Mouse (Mus musculus): ENCODE data around the gene Sv2a. TPM values are rescaled to one million over a fixed set of nuclear protein-coding genes. Genes with fewer than 3 reads are reported as not detected.
"Not testable (repeated sequence)": the region's sequence is repeated elsewhere in the genome, so short reads cannot be mapped to it uniquely, and the experiment has no call there.

Sv2a gene
- polyA plus RNA-seq, 1 experiment from 2014 or later: 2.7 TPM

- Histone ChIP-seq H3K4me3 (peak within 1 kb of the TSS; percentile 39), H3K27ac (peak within 1 kb of the TSS; percentile 83), H3K4me1 (peaks cover 20% of the 10 kb centered on the region), H3K9ac (peak within 1 kb of the TSS; percentile 26; the same call in 1 of the 2 replicates), H3K4me2 (peak within 1 kb of the TSS; percentile 43)
- not testable (repeated sequence) for H3K9me3 ChIP-seq, H3K27me3 ChIP-seq, H3K36me3 ChIP-seq
- peak; percentile 93 for ATAC-seq (ENCODE audit: insufficient number of reproducible peaks, low FRiP score, low TSS enrichment, low read depth)
- WGBS: 4% methylated on average over 11 of the region's 68 CpGs
These were observed 58.2 kb downstream of the Sv2a start, which contains the start of gene Hist2h3c2 for GRCm38 (mm10) chr3:96238954-96239793. TSS of gene Hist2h3c2 (minus strand) at chr3:96239127.

- WGBS: 4% methylated on average over 31 of the region's 85 CpGs
- Histone ChIP-seq H3K4me3 (peak within 1 kb of the TSS; percentile 35), H3K9ac (0 out of 2 replicates have a peak within 1 kb of the TSS, but pooled peaks have one; percentile 20), H3K27ac (peak within 1 kb of the TSS; percentile 88), H3K4me2 (peak within 1 kb of the TSS; percentile 45), H3K4me1 (peaks cover 23% of the 10 kb centered on the region)
- ATAC-seq (ENCODE audit: insufficient number of reproducible peaks, low FRiP score, low TSS enrichment, low read depth): peak; percentile 88
- not testable (repeated sequence) for H3K9me3 ChIP-seq, H3K36me3 ChIP-seq, H3K27me3 ChIP-seq
These were observed 59.2 kb downstream of the Sv2a start, which contains the start of gene Hist2h2aa2 for GRCm38 (mm10) chr3:96239949-96240798. TSS of gene Hist2h2aa2 (minus strand) at chr3:96240276.

GRCm38 (mm10) chr3:96240799-96241197 lies 59.8 kb downstream of the Sv2a start:
- ATAC-seq (ENCODE audit: insufficient number of reproducible peaks, low FRiP score, low TSS enrichment, low read depth): no peak

GRCm38 (mm10) chr3:96243921-96244572 lies 63.1 kb downstream of the Sv2a start:
- H3K27me3 ChIP-seq: no peaks in the 10 kb centered on the region
- 76% methylated on average over 7 of the region's 7 CpGs for WGBS
- no peaks in the 10 kb centered on the region for H3K36me3 ChIP-seq
- H3K27ac ChIP-seq: peak overlapping the region; percentile 98
- H3K4me2 ChIP-seq: peak overlapping the region; percentile 47
- peak overlapping the region; percentile 50 for H3K4me3 ChIP-seq
- H3K4me1 ChIP-seq: peaks cover 21% of the 10 kb centered on the region
- ATAC-seq (ENCODE audit: insufficient number of reproducible peaks, low FRiP score, low TSS enrichment, low read depth): no peak
- H3K9ac ChIP-seq: peak overlapping the region; percentile 74
- H3K9me3 ChIP-seq: no peaks in the 10 kb centered on the region

More at GRCm38 (mm10) chr3:96240799-96241197, 59.8 kb downstream of the Sv2a start:
- 73% methylated on average over 9 of the region's 9 CpGs for WGBS
- peaks cover 23% of the 10 kb centered on the region for H3K4me1 ChIP-seq
- peak overlapping the region; percentile 88 for H3K27ac ChIP-seq
- no peaks in the 10 kb centered on the region for H3K36me3 ChIP-seq
- H3K27me3 ChIP-seq: no peaks in the 10 kb centered on the region
- H3K4me3 ChIP-seq: peak overlapping the region; percentile 28; the same call in 1 of the 2 replicates
- H3K9ac ChIP-seq: 0 out of 2 replicates have a peak overlapping the region, but pooled peaks have one; percentile 20
- H3K9me3 ChIP-seq: no peaks in the 10 kb centered on the region
- H3K4me2 ChIP-seq: peak overlapping the region; percentile 45

Small RNAs within 50 kb of the gene (microRNA-seq; reads per million reads assigned to microRNA genes)
- gene Gm44492: not detected
- not detected for gene Gm47311

Other genes with a start within 250 kb of the Sv2a start
- 35.2 and 39.2 TPM in 2 replicates for gene Plekho1, start 185.2 kb upstream of the Sv2a start, polyA plus RNA-seq (2015; fragmentation: Nextera tagmentation; extraction: Ambion mirVana)
- 35.8 and 37.0 TPM in 2 replicates for gene Vps45, start 122.7 kb upstream of the Sv2a start, polyA plus RNA-seq (2015; fragmentation: Nextera tagmentation; extraction: Ambion mirVana)
- gene Otud7b, start 76.6 kb upstream of the Sv2a start, polyA plus RNA-seq (2015; fragmentation: Nextera tagmentation; extraction: Ambion mirVana): 21.0 and 24.7 TPM in 2 replicates
- gene Mtmr11, start 19.1 kb upstream of the Sv2a start, polyA plus RNA-seq (2015; fragmentation: Nextera tagmentation; extraction: Ambion mirVana): 33.5 and 33.6 TPM in 2 replicates
- 148 TPM in 2 replicates for gene Sf3b4, start 8.8 kb upstream of the Sv2a start, polyA plus RNA-seq (2015; fragmentation: Nextera tagmentation; extraction: Ambion mirVana)
- 45.2 and 46.0 TPM in 2 replicates for gene Bola1, start 38.6 kb downstream of the Sv2a start, polyA plus RNA-seq (2015; fragmentation: Nextera tagmentation; extraction: Ambion mirVana)
- gene Hist2h2ab, start 38.7 kb downstream of the Sv2a start, polyA plus RNA-seq (2015; fragmentation: Nextera tagmentation; extraction: Ambion mirVana): not detected in 2 replicates
- gene Hist2h2ac, start 39.7 kb downstream of the Sv2a start, polyA plus RNA-seq (2015; fragmentation: Nextera tagmentation; extraction: Ambion mirVana): 5.9 and 8.7 TPM in 2 replicates
- 5.3 and 5.4 TPM in 2 replicates for gene Hist2h2be, start 40.0 kb downstream of the Sv2a start, polyA plus RNA-seq (2015; fragmentation: Nextera tagmentation; extraction: Ambion mirVana)
- gene Hist2h3c2, start 58.0 kb downstream of the Sv2a start, polyA plus RNA-seq (2015; fragmentation: Nextera tagmentation; extraction: Ambion mirVana): 3.5 and 4.1 TPM in 2 replicates
- 27.0 and 35.1 TPM in 2 replicates for gene Hist2h2aa2, start 59.1 kb downstream of the Sv2a start, polyA plus RNA-seq (2015; fragmentation: Nextera tagmentation; extraction: Ambion mirVana)
- gene Hist2h2aa1, start 64.3 kb downstream of the Sv2a start, polyA plus RNA-seq (2015; fragmentation: Nextera tagmentation; extraction: Ambion mirVana): 21.8 and 24.8 TPM in 2 replicates
- gene Hist2h3c1, start 65.5 kb downstream of the Sv2a start, polyA plus RNA-seq (2015; fragmentation: Nextera tagmentation; extraction: Ambion mirVana): 0.13 and 0.60 TPM in 2 replicates
- gene Hist2h4, start 82.2 kb downstream of the Sv2a start, polyA plus RNA-seq (2015; fragmentation: Nextera tagmentation; extraction: Ambion mirVana): 3.9 and 11.4 TPM in 2 replicates
- gene Hist2h3b, start 87.5 kb downstream of the Sv2a start, polyA plus RNA-seq (2015; fragmentation: Nextera tagmentation; extraction: Ambion mirVana): 37.0 and 53.8 TPM in 2 replicates
- 5.2 and 10.7 TPM in 2 replicates for gene Hist2h2bb, start 88.6 kb downstream of the Sv2a start, polyA plus RNA-seq (2015; fragmentation: Nextera tagmentation; extraction: Ambion mirVana)
- 2.6 and 3.5 TPM in 2 replicates for gene Fcgr1, start 112.8 kb downstream of the Sv2a start, polyA plus RNA-seq (2015; fragmentation: Nextera tagmentation; extraction: Ambion mirVana)